Mouse (Mus musculus) cerebellum, postnatal 14 days (tissue): ENCODE data around the gene Olfr1107.

Experiments used
- DNase-seq, 2 experiments: peaks; one replicate each; pipeline ENCODE4 v3.0.0; 2021; ENCODE audit warnings: mixed read lengths in 2 of 2

Gene Olfr1107

GRCm38 (mm10) chr2:87075717-87076116 is at the start of gene Olfr1107:
Gene Olfr1107, minus strand, starts transcription at chr2:87075817.
- DNase-seq: no peak

DNA sequence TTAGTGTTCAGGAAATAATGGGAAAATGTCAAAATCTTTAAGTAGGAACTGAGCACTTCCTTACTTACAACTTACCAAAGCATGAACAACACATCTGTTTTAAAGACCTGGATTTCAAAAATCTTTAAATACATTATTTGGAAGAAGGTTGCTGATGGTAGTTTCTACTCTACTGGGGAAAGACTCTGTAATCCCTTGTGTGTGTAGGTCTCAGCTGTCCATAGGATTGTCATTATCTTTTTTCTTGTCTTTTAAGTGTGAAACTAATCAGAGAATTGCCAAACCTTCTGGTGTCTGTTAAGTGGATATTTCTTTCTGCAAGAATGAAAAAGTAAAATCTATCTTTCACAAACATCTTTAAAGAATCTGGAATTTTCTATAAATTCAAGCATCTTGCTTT is 38.9 kb upstream of the Olfr1107 start, which contains the start of gene Olfr259:
Gene Olfr259, minus strand, starts transcription at position 101 of the 400 bp plus-strand sequence.
- DNase-seq: no peak

DNA sequence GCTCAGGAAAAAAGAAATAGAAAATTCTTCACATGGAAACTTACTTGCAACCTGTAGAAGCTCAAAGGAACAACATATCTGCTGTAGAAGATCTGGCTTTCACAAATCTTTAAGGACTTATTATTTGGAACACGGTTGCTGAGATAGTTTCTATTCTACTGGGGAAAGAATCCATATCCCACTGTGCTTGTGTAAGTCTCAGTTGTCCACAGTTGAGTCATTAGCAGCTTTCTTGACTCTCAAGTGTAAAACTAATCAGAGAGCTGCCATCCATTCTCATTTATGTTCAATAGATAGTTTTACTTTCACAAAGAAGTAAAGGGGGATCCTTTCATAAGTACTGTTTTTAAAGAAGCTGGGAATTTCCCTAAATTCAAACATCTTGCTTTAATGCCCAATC is 20.3 kb upstream of the Olfr1107 start, which contains the start of gene Olfr1109:
Gene Olfr1109, minus strand, starts transcription at position 101 of the 400 bp plus-strand sequence.
- DNase-seq: no peak

- DNase-seq: no peak
These were observed 23.4 kb downstream of the Olfr1107 start, which contains the start of gene Olfr1106 for GRCm38 (mm10) chr2:87052173-87052572. Gene Olfr1106, minus strand, starts transcription at chr2:87052273.

DNA sequence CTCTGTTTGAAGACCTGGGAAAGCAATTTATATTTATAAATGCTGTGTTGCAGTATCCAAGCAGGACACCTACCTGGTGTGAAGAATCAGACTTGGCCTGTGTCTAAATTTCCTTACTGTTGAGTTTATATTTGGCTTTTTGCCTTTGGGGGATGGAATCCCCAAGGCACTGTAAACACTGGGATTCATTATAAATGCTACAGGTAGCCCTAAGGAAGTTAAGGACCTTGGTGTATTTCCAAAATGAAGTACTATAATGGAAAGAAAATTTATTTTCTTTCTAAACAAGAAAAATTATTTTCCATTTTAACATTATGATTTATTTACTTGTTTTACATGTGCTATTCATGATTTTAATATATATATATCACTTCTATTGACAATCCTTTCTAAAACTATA is 39.2 kb downstream of the Olfr1107 start, which contains the start of gene Olfr1105:
Gene Olfr1105, minus strand, starts transcription at position 101 of the 400 bp plus-strand sequence.
- DNase-seq: no peak

- DNase-seq: no peak
These were observed 48.6 kb downstream of the Olfr1107 start, which contains the start of gene Olfr1104 for GRCm38 (mm10) chr2:87026980-87027379. Gene Olfr1104, minus strand, starts transcription at chr2:87027080.
